Mouse (Mus musculus) right cerebral cortex, postnatal 36 days (tissue): ENCODE data around the gene Spag5.
"Not testable (repeated sequence)": the region's sequence is repeated elsewhere in the genome, so short reads cannot be mapped to it uniquely, and the experiment has no call there.

Source experiments
- DNase-seq, 2 experiments: peaks; one replicate each; pipeline ENCODE4 v3.0.0; 2022; ENCODE audit warnings: low spot score in 2 of 2, mixed read lengths in 1 of 2

Gene Spag5

DNA sequence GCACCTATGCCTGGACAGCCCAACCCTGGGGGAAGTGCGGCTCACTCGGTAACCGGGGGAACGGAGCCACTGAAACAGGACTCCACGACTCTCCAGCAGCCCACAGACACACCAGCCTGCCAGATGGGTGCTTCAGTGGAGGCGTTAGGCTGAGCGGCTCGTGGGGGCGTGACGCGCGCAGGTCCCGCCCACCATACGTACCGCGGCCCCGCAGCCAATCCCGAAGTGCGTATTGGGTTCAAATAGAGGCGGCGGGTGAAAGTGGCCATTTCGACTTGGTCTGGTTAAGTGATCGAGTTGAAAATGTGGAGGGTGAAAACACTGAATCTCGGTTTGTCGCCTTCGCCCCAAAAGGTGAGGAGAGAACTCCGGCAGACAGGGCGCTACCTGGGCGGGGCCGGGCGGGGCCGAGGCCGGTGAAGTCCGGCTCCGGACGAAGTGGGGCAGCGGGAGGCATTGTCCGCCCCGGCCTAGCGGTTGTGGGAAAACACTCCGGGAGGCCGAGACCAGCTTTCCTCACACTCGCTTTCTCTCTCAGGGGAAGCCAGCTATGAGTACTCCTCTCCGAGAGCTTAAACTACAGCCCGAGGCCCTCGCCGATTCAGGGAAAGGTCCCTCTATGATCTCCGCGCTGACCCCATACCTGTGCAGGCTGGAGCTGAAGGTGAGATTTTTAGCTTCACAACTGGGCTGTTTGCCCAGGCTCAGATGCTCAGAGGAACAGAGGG is at the start of gene Spag5:
Gene Spag5, plus strand, starts transcription at position 173 of the 728 bp plus-strand sequence.
- DNase-seq: peak; percentile 87 to 93

GRCm38 (mm10) chr11:78256618-78257017 is 44.7 kb upstream of the Spag5 start:
- DNase-seq: no peak

- no peak for DNase-seq
Observed at GRCm38 (mm10) chr11:78260489-78261258, 40.7 kb upstream of the Spag5 start.

DNA sequence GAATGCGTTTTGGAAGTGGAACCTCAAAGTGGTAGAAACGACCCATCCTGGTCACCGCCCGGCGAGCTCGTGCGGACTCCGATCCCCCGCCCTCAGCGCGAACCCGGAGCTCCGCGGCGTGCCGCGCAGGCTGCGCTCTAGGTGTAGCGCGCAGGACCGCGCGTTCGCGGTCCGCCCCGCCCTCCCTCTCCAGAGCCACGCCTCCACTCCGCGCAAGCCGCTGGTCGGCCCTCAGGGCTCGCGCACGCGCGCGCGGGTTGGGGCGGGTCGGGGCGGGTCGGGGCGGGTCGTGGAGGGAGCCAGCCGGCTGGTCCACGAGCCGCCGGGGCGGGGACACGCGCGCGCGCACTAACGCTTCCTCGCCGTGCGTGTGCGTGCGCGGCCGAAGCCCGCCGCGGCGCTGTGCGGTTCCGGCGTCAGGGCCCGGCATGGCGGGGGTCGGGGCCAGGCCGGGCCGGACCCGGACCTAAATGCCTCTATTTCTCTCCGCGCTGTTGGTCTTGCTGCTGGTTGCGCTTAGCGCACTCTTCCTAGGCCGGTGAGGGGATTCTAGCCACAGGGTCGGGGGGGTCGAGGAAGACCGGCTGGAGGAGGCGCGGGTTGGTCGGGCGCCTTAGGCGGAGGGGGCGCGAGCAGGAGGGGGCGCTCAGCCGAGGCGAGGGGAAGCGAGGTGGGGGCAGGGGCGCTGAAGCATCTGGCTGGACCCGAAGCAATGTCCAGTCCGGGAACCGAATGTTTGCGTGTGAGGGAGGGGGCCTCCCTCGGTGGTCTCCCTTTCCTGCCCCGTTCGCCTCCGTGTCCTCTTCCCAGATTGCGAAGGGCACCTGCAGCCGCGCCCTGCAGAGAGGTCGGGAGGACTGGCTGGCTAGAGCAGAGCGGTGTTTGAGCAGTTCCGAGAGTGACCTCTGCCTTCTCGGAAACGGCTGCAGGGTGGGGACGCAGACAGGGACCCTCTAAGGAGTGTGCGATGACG is 39.7 kb upstream of the Spag5 start, which contains the start of gene 2610507B11Rik:
Gene 2610507B11Rik, plus strand, starts transcription at position 373 of the 973 bp plus-strand sequence.
- DNase-seq: peak; percentile 83 to 86

DNA sequence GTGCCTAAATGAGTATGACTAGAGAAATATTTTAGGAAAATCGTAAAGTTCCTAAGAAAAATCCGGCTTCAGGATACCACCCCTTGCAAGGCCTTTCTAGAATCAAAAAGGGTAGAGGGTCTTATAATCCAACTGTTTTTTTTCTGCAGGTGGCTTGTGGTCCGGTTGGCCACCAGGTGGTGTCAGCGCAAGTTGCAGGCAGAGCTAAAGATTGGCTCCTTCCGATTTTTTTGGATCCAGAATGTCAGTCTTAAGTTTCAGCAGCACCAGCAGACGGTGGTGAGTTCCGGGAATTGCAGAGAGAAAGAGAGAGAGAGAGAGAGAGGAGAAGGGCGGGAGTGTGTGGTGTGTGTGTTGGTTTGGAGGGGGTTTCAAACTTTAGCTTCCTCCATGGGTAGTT is 38.8 kb upstream of the Spag5 start:
- peak; percentile 22 to 38 for DNase-seq

DNA sequence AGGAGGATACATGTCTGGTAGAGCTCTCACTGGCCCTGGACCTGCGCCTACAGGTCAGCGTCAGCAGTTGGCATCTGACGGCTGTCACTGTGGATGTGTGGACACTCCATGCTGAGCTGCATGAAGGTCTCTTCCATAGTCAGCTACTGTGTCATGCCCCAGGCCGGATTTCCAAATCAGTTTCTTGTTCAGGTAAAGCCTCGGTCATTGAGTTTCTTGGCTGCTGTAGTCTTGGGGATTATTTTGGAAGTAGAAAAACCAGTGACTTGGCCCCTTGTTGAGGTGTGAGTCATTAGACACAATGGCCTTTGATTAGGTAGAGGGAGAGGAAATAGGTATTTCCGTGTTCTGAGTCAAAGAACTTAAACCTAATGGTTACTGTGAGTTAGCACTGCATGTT is 35.8 kb upstream of the Spag5 start:
- DNase-seq: no peak

- DNase-seq: peak; percentile 63 to 82
Observed at GRCm38 (mm10) chr11:78271986-78272385, 29.3 kb upstream of the Spag5 start.

DNA sequence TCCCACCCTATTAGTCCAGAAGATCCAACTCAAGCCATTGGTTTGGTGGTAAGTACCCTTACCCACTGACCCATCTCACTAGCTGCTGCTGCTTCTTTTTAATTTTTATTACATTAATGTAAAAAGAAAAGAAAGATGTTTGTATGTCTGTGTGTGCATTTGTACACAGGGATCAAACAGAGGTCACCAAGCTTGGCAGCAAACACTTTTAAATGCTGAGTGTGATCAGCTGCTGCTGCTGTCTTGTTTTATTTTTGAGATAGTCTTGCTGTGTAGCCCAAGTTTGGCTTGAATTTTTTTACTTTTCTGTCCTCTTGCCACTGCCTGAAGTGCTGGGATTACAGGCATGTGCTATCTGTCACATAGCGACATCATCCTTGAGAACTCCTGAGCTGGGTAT is 25.7 kb upstream of the Spag5 start:
- no peak for DNase-seq

DNA sequence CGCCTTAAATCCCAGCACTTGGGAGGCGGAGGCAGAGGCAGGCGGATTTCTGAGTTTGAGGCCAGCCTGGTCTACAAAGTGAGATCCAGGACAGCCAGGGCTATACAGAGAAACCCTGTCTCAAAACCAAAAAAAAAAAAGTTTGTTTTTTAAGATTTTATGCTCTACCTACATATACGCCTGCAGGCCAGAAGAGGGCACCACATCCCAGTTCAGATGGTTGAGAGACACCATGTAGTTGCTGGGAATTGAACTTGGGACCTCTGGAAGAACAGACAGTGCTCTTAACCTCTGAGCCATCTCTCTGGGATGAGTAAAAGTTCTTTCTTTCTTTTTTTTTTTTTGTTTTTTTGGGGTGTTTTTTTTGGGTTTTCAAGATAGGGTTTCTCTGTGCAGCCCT is 25.2 kb upstream of the Spag5 start:
- DNase-seq: not testable (repeated sequence)

DNA sequence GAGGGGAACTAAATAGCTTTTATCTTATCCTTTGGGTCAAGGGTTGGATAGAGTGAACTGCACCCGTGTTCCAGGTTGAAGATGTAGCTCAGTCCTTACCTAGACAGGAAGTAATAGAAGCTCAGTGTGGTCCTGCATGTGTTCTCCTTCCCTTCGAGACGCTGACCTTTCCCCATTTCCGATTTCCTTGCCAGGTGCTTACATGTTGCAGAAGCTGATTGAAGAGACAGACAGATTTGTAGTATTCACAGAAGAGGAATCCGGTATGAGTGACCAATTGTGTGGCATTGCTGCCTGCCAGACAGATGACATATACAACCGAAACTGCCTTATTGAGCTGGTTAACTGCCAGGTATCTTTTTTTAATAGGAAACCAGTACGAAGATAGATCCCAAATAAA is 22.5 kb upstream of the Spag5 start:
- DNase-seq: no peak

DNA sequence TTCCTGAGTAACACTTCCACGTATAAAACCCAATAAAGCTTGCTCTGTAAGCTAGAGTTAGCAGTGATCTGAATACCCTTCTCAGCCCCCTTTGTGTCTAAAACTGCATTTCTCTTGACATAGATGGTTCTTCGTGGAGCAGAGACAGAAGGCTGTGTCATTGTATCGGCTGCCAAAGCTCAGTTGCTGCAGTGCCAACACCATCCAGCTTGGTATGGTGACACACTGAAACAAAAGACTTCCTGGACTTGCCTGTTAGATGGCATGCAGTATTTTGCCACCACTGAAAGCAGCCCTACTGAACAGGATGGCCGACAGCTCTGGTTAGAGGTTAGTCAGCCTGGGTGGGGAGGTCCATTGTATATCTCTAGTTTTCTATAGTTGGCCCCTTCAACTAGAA is 21.7 kb upstream of the Spag5 start:
- DNase-seq: no peak

- DNase-seq: no peak
Observed at GRCm38 (mm10) chr11:78289146-78289763, 12.1 kb upstream of the Spag5 start.

GRCm38 (mm10) chr11:78290654-78291053 is 10.7 kb upstream of the Spag5 start, which contains the start of gene BC030499:
BC030499 (plus strand) TSS chr11:78290841.
- peak; percentile 34 to 50 for DNase-seq

- DNase-seq: no peak
Observed at GRCm38 (mm10) chr11:78294585-78294984, 6.7 kb upstream of the Spag5 start.

DNA sequence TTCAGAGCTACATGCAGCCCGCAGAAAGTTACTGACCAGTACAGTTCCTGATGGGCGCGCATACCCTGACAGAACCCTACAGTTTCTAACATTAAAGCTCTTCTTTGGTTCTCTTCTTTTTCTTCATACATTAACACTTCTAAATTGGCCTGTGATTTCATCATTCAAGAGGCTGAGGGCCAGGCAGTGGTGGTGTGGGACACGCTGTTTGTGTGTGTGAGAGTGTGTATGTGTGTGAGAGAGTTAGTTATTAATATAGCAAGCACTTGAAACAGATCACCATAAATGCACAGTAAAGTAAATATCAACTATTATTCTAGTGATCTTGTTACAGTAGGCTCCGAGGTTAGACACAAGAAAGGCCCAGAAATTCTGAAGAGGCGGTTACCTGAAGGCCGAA is 412 bp upstream of the Spag5 start:
- DNase-seq: no peak

GRCm38 (mm10) chr11:78305272-78305671 is 3.9 kb downstream of the Spag5 start:
- no peak for DNase-seq

DNA sequence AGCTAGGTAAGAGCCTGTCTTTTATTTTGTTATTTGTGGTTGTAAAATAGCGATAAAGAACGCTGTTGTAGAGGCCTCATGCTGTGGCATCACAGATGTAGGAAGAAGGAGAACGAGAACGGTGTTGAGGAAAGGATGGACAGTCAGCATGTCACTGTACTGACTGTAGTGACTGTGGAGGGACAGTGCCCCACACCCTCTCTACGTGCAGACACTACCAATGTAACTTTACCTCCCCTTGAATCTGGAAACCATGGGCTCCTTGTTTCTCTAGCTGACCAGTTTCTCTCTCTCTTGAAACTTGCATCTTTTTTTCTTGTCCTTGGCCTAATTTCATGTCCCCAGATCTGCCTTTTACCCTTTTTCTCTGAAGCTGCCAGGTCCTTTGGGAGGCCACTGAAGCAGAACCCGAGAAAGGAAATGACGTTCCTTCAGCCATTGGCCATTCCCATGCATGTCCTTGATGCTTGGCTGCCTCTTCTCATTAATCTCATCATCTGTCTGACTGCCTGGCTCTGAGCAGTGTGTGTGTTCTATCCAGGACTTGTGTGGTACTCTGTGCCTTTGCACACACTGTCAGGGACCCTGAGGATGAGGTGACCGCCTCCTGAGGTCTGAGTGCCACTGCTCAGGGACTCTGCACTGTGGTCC is 9.7 kb downstream of the Spag5 start:
- no peak for DNase-seq

GRCm38 (mm10) chr11:78313662-78314061 is 12.3 kb downstream of the Spag5 start:
- DNase-seq: no peak

DNA sequence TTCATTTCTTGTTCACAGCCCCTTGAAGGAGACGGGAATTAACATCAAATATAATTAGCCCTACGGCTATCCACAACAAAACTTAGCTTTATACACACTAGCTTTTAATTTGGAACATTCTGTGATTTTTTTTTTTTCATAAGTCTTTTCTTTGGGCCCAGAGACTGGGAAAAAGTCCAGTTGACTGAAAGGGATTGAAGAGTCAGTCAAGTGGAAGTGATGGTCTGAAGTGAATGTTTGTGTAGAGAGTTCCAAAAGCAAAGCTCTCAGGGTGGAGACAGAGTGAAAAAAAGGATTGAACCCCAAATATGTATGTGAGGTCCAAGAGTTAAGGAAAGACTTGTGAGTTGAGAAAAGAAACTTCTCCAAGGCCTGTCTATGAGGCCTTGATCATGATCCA is 17.1 kb downstream of the Spag5 start:
- no peak for DNase-seq

DNA sequence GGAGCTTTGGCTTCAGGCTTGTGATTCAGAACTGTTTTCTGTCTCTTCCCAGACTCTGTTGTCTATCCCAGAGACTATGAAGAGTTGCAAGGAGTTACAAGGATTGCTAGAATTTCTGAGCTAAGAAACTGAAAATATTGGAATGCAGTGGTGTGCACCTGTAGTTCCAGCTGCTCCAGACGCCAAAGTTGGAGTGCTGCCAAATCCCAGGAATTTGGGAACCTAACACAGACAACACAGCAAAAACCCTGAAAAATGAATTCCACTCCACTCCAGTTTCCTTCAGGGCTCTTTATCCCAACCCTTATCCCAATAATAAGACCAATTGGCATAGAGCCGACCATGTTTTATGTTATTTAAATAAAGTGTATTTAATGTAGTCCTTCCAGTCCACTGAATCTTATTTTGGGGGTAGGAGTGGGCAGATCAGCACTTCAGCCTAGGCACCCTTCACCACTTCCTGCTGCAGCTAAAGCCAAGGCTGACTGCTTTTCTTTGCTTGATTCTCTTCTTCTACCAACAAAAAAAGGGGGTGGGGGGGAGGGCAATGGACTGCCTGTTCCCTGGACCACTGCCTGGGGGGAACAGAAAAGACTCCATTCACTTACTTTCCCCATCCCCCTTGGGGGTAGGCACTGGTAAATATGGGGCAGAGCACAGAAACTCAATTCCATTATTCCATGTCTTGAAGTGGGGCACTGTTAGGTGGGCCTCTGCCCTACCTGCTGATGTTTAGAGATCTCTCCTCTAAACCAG is 20.9 kb downstream of the Spag5 start:
- no peak for DNase-seq
